ENCODE assay signal across 18 mouse cellular contexts in the genomic region with DNA sequence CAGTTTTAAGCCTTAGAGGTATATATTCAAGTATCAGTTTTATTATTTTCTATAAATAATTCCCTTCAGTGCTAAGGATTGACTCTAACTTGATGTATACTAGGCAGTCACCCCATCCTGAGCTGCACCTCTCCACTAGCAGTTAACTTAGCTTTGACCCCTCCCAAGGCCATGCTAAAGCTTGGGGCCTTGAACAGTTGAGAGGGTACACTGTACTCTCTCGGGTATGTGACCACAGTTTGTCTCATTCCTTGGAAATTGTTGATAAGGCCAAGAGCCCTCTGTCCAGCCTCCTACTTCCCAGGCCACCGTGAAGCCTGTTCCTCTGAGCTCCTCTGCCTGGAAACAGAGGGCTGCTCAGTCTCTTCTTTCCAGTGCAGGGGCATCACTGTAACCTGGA.
"Had no signal": no experiment of that assay in that cellular context is flagged by ENCODE, and none has a peak within 500 bp of the region (broad histone marks: within the 10 kb centered on the region; RNA-seq: fewer than 3 reads in every experiment).

No protein-coding gene starts in this region.

- H3K27ac ChIP-seq: limb, embryonic 12.5 days; limb, embryonic 15.5 days; liver, embryonic 14.5 days; macrophage; stomach, embryonic 15.5 days had no signal

- H3K9ac ChIP-seq: limb, embryonic 12.5 days; limb, embryonic 15.5 days; liver, embryonic 14.5 days; liver, postnatal 0 days; lung, embryonic 14.5 days; stomach, embryonic 15.5 days had no signal

- H3K4me3 ChIP-seq: limb, embryonic 12.5 days; limb, embryonic 15.5 days; stomach, embryonic 15.5 days had no signal

- H3K27me3 ChIP-seq: limb, embryonic 12.5 days; limb, embryonic 15.5 days; stomach, embryonic 15.5 days had no signal

- H3K9me3 ChIP-seq: limb, embryonic 12.5 days; limb, embryonic 15.5 days; stomach, embryonic 15.5 days had no signal

- H3K4me1 ChIP-seq: stomach, embryonic 15.5 days had no signal

- H3K4me2 ChIP-seq: limb, embryonic 12.5 days; limb, embryonic 15.5 days; liver, embryonic 11.5 days; lung, embryonic 14.5 days; stomach, embryonic 15.5 days had no signal

- H3K36me3 ChIP-seq: stomach, embryonic 15.5 days had no signal

- ATAC-seq: liver, postnatal 0 days; lung, postnatal 0 days had no signal

- DNase-seq: kidney, adult 9 months; kidney, postnatal 14 days; kidney, postnatal 4 days; left cerebral cortex, postnatal 4 days; liver, postnatal 0 days; lung, embryonic 14.5 days; midbrain, embryonic 14.5 days; retina, postnatal 1 day; right cerebral cortex, postnatal 25 days; spleen, adult 18-20 months; thymus, postnatal 25 days had no signal
